Mouse (Mus musculus) kidney, embryonic 16.5 days (tissue): ENCODE results near the gene Pbx3. TPM values are rescaled to one million over a fixed set of nuclear protein-coding genes. Genes with fewer than 3 reads are reported as not detected.

Experiments
- ATAC-seq: fragments of 200-750 bp; cut with Nextera tagmentation; 2 replicates; pipeline ENCODE4 v1.8.0; 2017; ENCODE audit warnings: moderate TSS enrichment; ENCODE audit not compliant: low FRiP score, low TSS enrichment
- H3K27ac ChIP-seq: fragments of 300-500 bp; sonication (generic); 2 replicates; pipeline ENCODE4 v1.5.1; 2014; ENCODE audit warnings: low read length
- H3K27me3 ChIP-seq: fragments of 300-500 bp; sonication (generic); 2 replicates; pipeline ENCODE4 v1.6.1; 2014; ENCODE audit warnings: low read length, control low read depth, mixed read lengths; ENCODE audit not compliant: insufficient read depth
- H3K36me3 ChIP-seq: fragments of 300-500 bp; sonication (generic); 2 replicates; pipeline ENCODE4 v1.6.1; 2014; ENCODE audit warnings: low read length, control low read depth, mixed read lengths; ENCODE audit not compliant: insufficient read depth
- H3K4me1 ChIP-seq: fragments of 300-500 bp; sonication (generic); 2 replicates; pipeline ENCODE4 v1.6.1; 2014; ENCODE audit warnings: low read length, control low read depth, mixed read lengths; ENCODE audit not compliant: insufficient read depth
- H3K4me2 ChIP-seq: fragments of 300-500 bp; sonication (generic); replicated peaks from 2 replicates; pipeline ENCODE4 v1.6.1; 2014; ENCODE audit warnings: low read depth, low read length
- H3K4me3 ChIP-seq: fragments of 300-500 bp; sonication (generic); 2 replicates; pipeline ENCODE4 v1.5.1; 2014; ENCODE audit warnings: mild to moderate bottlenecking, low read length
- H3K9ac ChIP-seq: fragments of 300-500 bp; sonication (generic); replicated peaks from 2 replicates; pipeline ENCODE4 v1.6.1; 2014; ENCODE audit warnings: low read length
- H3K9me3 ChIP-seq: fragments of 300-500 bp; sonication (generic); 2 replicates; pipeline ENCODE4 v1.6.1; 2016; ENCODE audit warnings: low read length, control low read depth
- WGBS: fragments of 180-500 bp; shearing (Covaris S2); extraction: QIAGEN DNeasy Blood & Tissue Kit; methylation state at CpG from one replicate; pipeline ENCODE4 v1.1.7; 2014; 5-methylcytosine and 5-hydroxymethylcytosine counted together
- polyA plus RNA-seq: library from polyadenylated mRNA; unstranded; fragments of >200 nt; fragmentation: Nextera tagmentation; extraction: Ambion mirVana; gene quantifications from 2 replicates; pipeline ENCODE4 v1.2.1, GENCODE M21; 2015

Pbx3 gene
- polyA plus RNA-seq, 1 experiment from 2014 or later, result 22.7 TPM

GRCm38 (mm10) chr2:34204797-34205196 is 168.1 kb downstream of the Pbx3 start:
- H3K27me3 ChIP-seq, result no peaks in the 10 kb centered on the region
- no peak overlapping the region for H3K9ac ChIP-seq
- peaks cover 8% of the 10 kb centered on the region for H3K36me3 ChIP-seq
- no peak overlapping the region for H3K4me2 ChIP-seq
- no peaks in the 10 kb centered on the region for H3K4me1 ChIP-seq
- no peak overlapping the region for H3K27ac ChIP-seq
- H3K4me3 ChIP-seq, result no peak overlapping the region
- no peaks in the 10 kb centered on the region for H3K9me3 ChIP-seq
- WGBS, result 93% methylated on average over 8 of the region's 8 CpGs
- ATAC-seq, result no peak

DNA sequence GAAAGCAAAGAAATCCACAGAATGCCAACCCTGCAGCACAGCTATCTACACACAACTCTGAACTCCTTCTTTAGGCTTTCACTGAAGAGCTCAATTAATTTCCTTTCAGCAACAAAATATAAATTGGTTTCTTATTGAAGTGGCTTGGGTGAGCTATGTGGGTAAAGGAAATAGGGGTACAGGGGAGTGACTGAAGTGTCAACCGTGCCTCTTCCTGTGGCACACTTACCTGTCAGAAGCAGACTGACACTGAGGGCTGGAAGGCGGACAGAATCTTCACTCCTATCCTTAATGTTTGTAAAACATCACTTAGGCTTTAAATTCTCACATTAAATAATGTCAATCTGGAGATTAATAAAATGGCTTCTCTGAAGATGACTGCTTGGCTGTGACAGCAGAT is 168.6 kb downstream of the Pbx3 start:
- Histone ChIP-seq H3K9ac (no peak overlapping the region), H3K27me3 (no peaks in the 10 kb centered on the region), H3K4me2 (no peak overlapping the region), H3K36me3 (peaks cover 8% of the 10 kb centered on the region), H3K4me1 (no peaks in the 10 kb centered on the region), H3K4me3 (no peak overlapping the region), H3K27ac (no peak overlapping the region), H3K9me3 (no peaks in the 10 kb centered on the region)
- WGBS, result 95% methylated on average over 2 of the region's 2 CpGs
- ATAC-seq, result no peak

DNA sequence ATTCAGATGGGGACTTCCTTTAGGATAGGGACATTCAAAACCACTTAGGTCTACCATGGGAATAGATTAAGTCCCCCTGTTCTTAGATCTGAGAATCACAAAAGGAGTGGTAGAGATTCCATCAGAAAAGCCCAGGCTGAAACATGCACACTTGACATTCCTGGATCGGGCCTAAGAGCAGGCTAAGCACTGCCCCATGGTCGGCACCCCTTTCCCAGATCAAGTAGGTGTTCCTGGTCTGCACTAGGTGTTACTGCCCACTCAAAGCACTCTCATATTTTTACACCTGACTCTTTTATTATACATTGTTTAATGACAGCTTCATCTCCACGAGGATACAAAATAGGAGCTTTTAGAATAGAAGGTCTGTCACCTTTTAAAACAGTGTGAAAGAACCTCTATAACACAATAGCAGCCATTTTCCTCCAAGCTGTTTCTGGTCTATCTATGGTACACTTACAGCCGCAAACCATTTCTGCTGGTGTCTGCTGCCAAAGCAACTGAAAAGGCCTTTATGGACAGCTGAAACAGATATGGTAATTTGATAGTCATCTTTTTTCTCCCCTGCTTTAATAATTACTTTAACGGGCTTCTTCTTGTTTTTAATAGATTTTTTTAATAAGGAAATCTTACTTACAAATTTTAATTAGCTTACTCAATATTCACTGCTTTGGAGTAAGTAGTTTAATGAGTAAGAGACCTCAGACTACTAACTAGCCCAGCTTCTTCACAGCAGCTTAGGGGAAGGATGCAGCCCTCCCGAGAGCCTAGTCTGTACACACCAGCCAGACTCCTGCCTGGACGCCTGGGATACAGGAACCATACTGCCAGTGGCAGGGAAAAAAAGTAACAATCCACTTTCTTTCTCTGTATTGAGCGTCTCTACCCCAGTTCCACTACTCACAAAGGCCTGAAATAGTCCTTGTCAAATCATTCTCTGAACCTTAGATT is 178.8 kb downstream of the Pbx3 start:
- no peak for ATAC-seq
- H3K27ac ChIP-seq, result no peak overlapping the region

GRCm38 (mm10) chr2:34193276-34193675 is 179.7 kb downstream of the Pbx3 start:
- H3K36me3 ChIP-seq, result no peaks in the 10 kb centered on the region
- no peak overlapping the region for H3K9ac ChIP-seq
- H3K9me3 ChIP-seq, result no peaks in the 10 kb centered on the region
- no peak overlapping the region for H3K4me3 ChIP-seq
- H3K4me1 ChIP-seq, result no peaks in the 10 kb centered on the region
- H3K27ac ChIP-seq, result no peak overlapping the region
- no peak overlapping the region for H3K4me2 ChIP-seq
- 81% methylated on average over 5 of the region's 5 CpGs for WGBS
- ATAC-seq, result no peak
- H3K27me3 ChIP-seq, result no peaks in the 10 kb centered on the region

More for the DNA sequence above, 178.8 kb downstream of the Pbx3 start:
- no peak overlapping the region for H3K4me2 ChIP-seq
- H3K27me3 ChIP-seq, result no peaks in the 10 kb centered on the region
- WGBS, result 67% methylated on average over 8 of the region's 8 CpGs
- H3K9ac ChIP-seq, result no peak overlapping the region
- no peaks in the 10 kb centered on the region for H3K4me1 ChIP-seq
- H3K36me3 ChIP-seq, result no peaks in the 10 kb centered on the region
- H3K4me3 ChIP-seq, result no peak overlapping the region
- no peaks in the 10 kb centered on the region for H3K9me3 ChIP-seq

- WGBS, result 61% methylated on average over 2 of the region's 2 CpGs
- no peak overlapping the region for H3K4me3 ChIP-seq
- H3K4me2 ChIP-seq, result no peak overlapping the region
- no peaks in the 10 kb centered on the region for H3K9me3 ChIP-seq
- peaks cover 3% of the 10 kb centered on the region; the same call in 1 of the 2 replicates for H3K36me3 ChIP-seq
- no peak overlapping the region for H3K27ac ChIP-seq
- no peak overlapping the region for H3K9ac ChIP-seq
- no peak for ATAC-seq
- H3K4me1 ChIP-seq, result no peaks in the 10 kb centered on the region
- H3K27me3 ChIP-seq, result no peaks in the 10 kb centered on the region
Measured at GRCm38 (mm10) chr2:34187366-34187765, 185.6 kb downstream of the Pbx3 start.

- peaks cover 2% of the 10 kb centered on the region; the same call in 1 of the 2 replicates for H3K36me3 ChIP-seq
- H3K27me3 ChIP-seq, result no peaks in the 10 kb centered on the region
- ATAC-seq, result no peak
- H3K4me3 ChIP-seq, result no peak overlapping the region
- H3K27ac ChIP-seq, result no peak overlapping the region
- H3K9ac ChIP-seq, result no peak overlapping the region
- no peak overlapping the region for H3K4me2 ChIP-seq
- WGBS, result 61% methylated on average over 1 of the region's 1 CpGs
- no peaks in the 10 kb centered on the region for H3K9me3 ChIP-seq
- H3K4me1 ChIP-seq, result no peaks in the 10 kb centered on the region
Measured at GRCm38 (mm10) chr2:34181600-34181999, 191.3 kb downstream of the Pbx3 start.

- Histone ChIP-seq H3K9ac (no peak overlapping the region), H3K27ac (no peak overlapping the region), H3K27me3 (no peaks in the 10 kb centered on the region), H3K9me3 (no peaks in the 10 kb centered on the region), H3K4me2 (no peak overlapping the region), H3K4me3 (no peak overlapping the region), H3K36me3 (0 out of 2 replicates have a peak, but pooled peaks cover 5% of the 10 kb centered on the region), H3K4me1 (no peaks in the 10 kb centered on the region; the same call in 1 of the 2 replicates)
- no peak for ATAC-seq
- 92% methylated on average over 1 of the region's 1 CpGs for WGBS
Measured at GRCm38 (mm10) chr2:34179299-34179698, 193.6 kb downstream of the Pbx3 start.

- Histone ChIP-seq H3K27ac (no peak overlapping the region), H3K4me3 (no peak overlapping the region), H3K9me3 (no peaks in the 10 kb centered on the region), H3K4me2 (no peak overlapping the region), H3K36me3 (0 out of 2 replicates have a peak, but pooled peaks cover 5% of the 10 kb centered on the region), H3K4me1 (no peaks in the 10 kb centered on the region; the same call in 1 of the 2 replicates), H3K9ac (no peak overlapping the region), H3K27me3 (no peaks in the 10 kb centered on the region)
- ATAC-seq, result no peak
Measured at GRCm38 (mm10) chr2:34178653-34179052, 194.3 kb downstream of the Pbx3 start.

DNA sequence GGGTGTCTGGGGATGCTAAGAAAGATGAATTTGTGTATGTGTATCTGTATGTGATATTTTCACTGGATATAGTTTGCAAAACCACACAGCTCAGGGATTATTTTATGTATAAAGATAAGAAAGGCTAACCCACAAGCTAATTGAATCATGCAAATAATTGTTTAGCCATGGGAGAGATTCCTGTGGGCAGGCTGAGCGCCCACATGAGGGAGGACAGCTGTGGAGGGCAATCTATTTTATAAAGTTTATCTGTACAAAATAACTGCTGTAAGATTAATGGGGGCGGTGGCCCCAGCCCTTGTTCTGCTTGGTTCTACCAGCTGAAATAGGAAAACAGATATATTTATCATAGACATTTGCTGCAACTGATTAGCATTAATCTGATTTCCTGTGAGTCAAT is 202.5 kb downstream of the Pbx3 start:
- no peak for ATAC-seq

DNA sequence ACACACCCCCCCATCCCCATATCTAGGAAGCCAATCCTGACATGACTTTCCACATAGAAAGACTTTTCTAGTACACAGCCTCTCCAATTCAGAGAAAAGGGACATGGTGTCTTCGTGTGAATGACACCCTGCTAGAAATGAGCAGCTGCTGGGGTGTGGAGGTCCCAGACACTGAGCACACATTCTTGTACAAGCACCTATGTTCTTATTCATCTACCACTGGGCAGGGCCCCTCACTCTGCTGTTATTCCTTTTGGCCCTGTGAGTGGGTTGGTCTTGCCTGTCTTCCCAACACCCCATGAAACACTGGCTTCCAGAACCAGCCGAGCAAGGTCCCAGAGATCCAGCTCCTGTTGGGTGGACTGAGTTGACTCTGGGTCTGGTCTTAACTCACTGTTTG is 203.3 kb downstream of the Pbx3 start:
- Histone ChIP-seq H3K9ac (no peak overlapping the region), H3K36me3 (peaks cover 8% of the 10 kb centered on the region), H3K27ac (no peak overlapping the region), H3K27me3 (no peaks in the 10 kb centered on the region), H3K9me3 (no peaks in the 10 kb centered on the region), H3K4me2 (no peak overlapping the region), H3K4me3 (no peak overlapping the region), H3K4me1 (peaks cover 4% of the 10 kb centered on the region; the same call in 1 of the 2 replicates)
- ATAC-seq, result no peak
- 84% methylated on average over 2 of the region's 2 CpGs for WGBS

More for the DNA sequence above, 202.5 kb downstream of the Pbx3 start:
- Histone ChIP-seq H3K27ac (no peak overlapping the region), H3K4me2 (no peak overlapping the region), H3K9ac (no peak overlapping the region), H3K4me1 (peaks cover 4% of the 10 kb centered on the region), H3K27me3 (no peaks in the 10 kb centered on the region), H3K36me3 (peaks cover 12% of the 10 kb centered on the region), H3K9me3 (no peaks in the 10 kb centered on the region), H3K4me3 (no peak overlapping the region)
- WGBS, result 85% methylated on average over 2 of the region's 2 CpGs
